Comparison of ENCODE assay signal across 12 mouse cellular contexts in the genomic region with DNA sequence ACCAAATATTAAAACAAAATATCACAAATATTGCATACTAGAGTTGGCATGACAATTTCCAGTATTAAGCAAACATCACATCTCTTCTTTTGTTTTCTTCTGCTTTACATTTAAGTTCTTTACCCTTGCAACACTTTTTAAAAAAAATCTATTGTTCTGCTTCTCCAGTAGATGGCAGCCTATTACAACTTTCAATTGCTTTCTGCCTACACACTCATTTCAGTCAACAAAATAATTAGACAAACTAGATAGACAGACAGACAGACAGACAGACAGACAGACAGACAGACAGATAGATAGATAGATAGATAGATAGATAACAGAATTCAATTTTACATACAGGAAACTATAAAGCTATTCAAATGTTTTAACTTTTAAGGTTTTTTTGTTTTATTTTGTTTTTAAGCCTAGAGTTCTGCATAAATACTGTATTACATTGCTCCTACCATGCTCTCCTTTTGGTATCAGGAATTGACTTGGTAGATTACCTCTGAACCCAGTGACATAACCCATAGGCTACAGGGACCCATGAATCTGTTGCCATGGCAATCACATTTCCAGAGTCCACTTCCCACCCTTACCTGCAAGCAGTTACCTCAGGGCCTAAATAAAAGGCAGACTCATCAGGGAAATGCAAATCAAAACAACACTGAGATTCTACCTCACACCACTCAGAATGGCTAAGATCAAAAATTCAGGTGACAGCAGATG. TPM values are rescaled to one million over a fixed set of nuclear protein-coding genes. Genes with fewer than 3 reads are reported as not detected.
DNase-seq lines count a peak whose midpoint lies in the region; ATAC-seq and TF ChIP-seq lines count a peak whose summit lies in the region.
"Had no signal": no experiment of that assay in that cellular context is flagged by ENCODE, and none has a peak within 500 bp of the region (broad histone marks: within the 10 kb centered on the region; RNA-seq: fewer than 3 reads in every experiment).

No protein-coding gene starts in this region.

- no peak for TF ChIP-seq EP300 in CH12.LX (IDR thresholded peaks at IDR 0.05; ENCODE audit: low read length)

- no peak overlapping the region for H3K9ac ChIP-seq in CH12.LX (ENCODE audit: insufficient read depth, low read depth)
- H3K9ac ChIP-seq: lung, embryonic 15.5 days had no signal

- no peak overlapping the region for H3K27ac ChIP-seq in kidney, adult 2 months (ENCODE audit: insufficient read depth, low read depth, low read length)
- H3K27ac ChIP-seq in CH12.LX (ENCODE audit: insufficient read depth, low read depth): no peak overlapping the region
- H3K27ac ChIP-seq: lung, embryonic 15.5 days had no signal

- no peak for DNase-seq in kidney, adult 2 months
- DNase-seq in kidney, postnatal 14 days: no peak
- DNase-seq in 3T3-L1 (ENCODE audit: low read depth, low spot score): peak; percentile 42
- DNase-seq in CH12.LX (ENCODE audit: extremely low read depth): peak; percentile 41
- DNase-seq in embryo, embryonic 9.5 days (ENCODE audit: extremely low spot score): peak; percentile 29
- DNase-seq in urinary bladder, postnatal 4 days (ENCODE audit: low spot score in 2 of 2): no peak
- DNase-seq in adrenal gland, adult 8-10 months: no peak
- DNase-seq: cerebellum, adult 9-11 months had no signal

- no peaks in the 10 kb centered on the region for H3K36me3 ChIP-seq in kidney, adult 2 months (ENCODE audit: control insufficient read depth, insufficient read depth, low read length)
- no peaks in the 10 kb centered on the region for H3K36me3 ChIP-seq in CH12.LX (replicated peaks in 1 of 2; ENCODE audit: control insufficient read depth in 1 of 2, insufficient read depth in 1 of 2, low read length in 1 of 2)
- H3K36me3 ChIP-seq: lung, embryonic 15.5 days had no signal

- no peaks in the 10 kb centered on the region for H3K4me1 ChIP-seq in kidney, adult 2 months (ENCODE audit: control insufficient read depth, insufficient read depth, low read length)
- H3K4me1 ChIP-seq in CH12.LX (ENCODE audit: control insufficient read depth in 1 of 2, insufficient read depth in 2 of 2): no peaks in the 10 kb centered on the region
- H3K4me1 ChIP-seq: lung, embryonic 15.5 days had no signal

- ATAC-seq in CD4-positive, CD25-positive, alpha-beta regulatory T cell, adult 4 months: no peak
- ATAC-seq: activated CD4-positive, CD25-positive, alpha-beta regulatory T cell, adult 4 months had no signal

- no peak overlapping the region for H3K4me3 ChIP-seq in kidney, adult 2 months (ENCODE audit: insufficient read depth, low read depth, low read length)
- no peak overlapping the region for H3K4me3 ChIP-seq in CH12.LX (replicated peaks in 1 of 3; ENCODE audit: low read depth in 2 of 3, low read length in 2 of 3, poor library complexity in 1 of 3)
- H3K4me3 ChIP-seq: lung, embryonic 15.5 days had no signal

- no peak overlapping the region for H3K4me2 ChIP-seq in CH12.LX (ENCODE audit: insufficient read depth, low read depth, poor library complexity, severe bottlenecking)
- H3K4me2 ChIP-seq: lung, embryonic 15.5 days had no signal

- in situ Hi-C loops in CH12.LX (cut with MboI; ENCODE audit: low pct_ligation_motif_present, low pct_unique_long_range_greater_than_20kb, low sequenced_read_pairs): loop anchor here (25.0 kb wide), 1 partner anchor 201 kb away; no protein-coding TSS in a partner anchor

- dilution Hi-C loops in CH12.LX (cut with MboI; ENCODE audit: extremely low pct_ligation_motif_present, extremely low pct_unique_long_range_greater_than_20kb, low sequenced_read_pairs): no loop called here

- H3K79me2 ChIP-seq in CH12.LX (replicated peaks; ENCODE audit: control insufficient read depth, extremely low read depth, insufficient read depth, poor library complexity, severe bottlenecking): no peaks in the 10 kb centered on the region

- TF ChIP-seq CTCF in kidney, adult 2 months (conservative IDR thresholded peaks at IDR 0.05; ENCODE audit: insufficient read depth, insufficient read length, low read depth, low read length): 0 out of 2 replicates have a peak, but pooled peaks have one; percentile 9
- peak in 1 of 2 experiments; percentile 81; a peak in 3 of 4 replicates for TF ChIP-seq CTCF in CH12.LX (conservative IDR thresholded peaks at IDR 0.05 in 1 of 2, IDR thresholded peaks at IDR 0.05 in 1 of 2; ENCODE audit: low read depth in 2 of 2, low read length in 2 of 2)

- H3K27me3 ChIP-seq in kidney, adult 2 months (replicated peaks; ENCODE audit: control insufficient read depth, insufficient read depth, low read length): no peaks in the 10 kb centered on the region
- no peaks in the 10 kb centered on the region for H3K27me3 ChIP-seq in CH12.LX (replicated peaks)
- H3K27me3 ChIP-seq: lung, embryonic 15.5 days had no signal

- TF ChIP-seq POLR2A in kidney, adult 2 months (IDR thresholded peaks at IDR 0.05; ENCODE audit: low read depth, low read length): no peak
- no peak for TF ChIP-seq POLR2A in CH12.LX (IDR thresholded peaks at IDR 0.05; ENCODE audit: low read depth, low read length)

- peak; percentile 87 for TF ChIP-seq RAD21 in CH12.LX (IDR thresholded peaks at IDR 0.05; ENCODE audit: low read depth, low read length)

- H3K9me3 ChIP-seq in CH12.LX (replicated peaks; ENCODE audit: low read length): no peaks in the 10 kb centered on the region
- H3K9me3 ChIP-seq: lung, embryonic 15.5 days had no signal

TF ChIP-seq in CH12.LX, 34 proteins besides CTCF, POLR2A, EP300 and RAD21:
- TF ChIP-seq SMC3 (IDR thresholded peaks at IDR 0.05; ENCODE audit: low read depth, low read length) (peak; percentile 62), JUN (IDR thresholded peaks at IDR 0.05; ENCODE audit: insufficient read depth, low read depth, low read length) (no peak), MYC (IDR thresholded peaks at IDR 0.05; ENCODE audit: low read depth, low read length) (no peak), CHD2 (IDR thresholded peaks at IDR 0.05; ENCODE audit: low read length) (no peak), GABPA (IDR thresholded peaks at IDR 0.05; ENCODE audit: insufficient replicate concordance, low read depth, low read length) (no peak), JUND (conservative IDR thresholded peaks at IDR 0.05; ENCODE audit: low read depth, low read length) (peak; percentile 59), USF2 (conservative IDR thresholded peaks at IDR 0.05; ENCODE audit: low read depth, low read length) (no peak), NRF1 (IDR thresholded peaks at IDR 0.05; ENCODE audit: low read depth, low read length) (no peak), CHD1 (IDR thresholded peaks at IDR 0.05; ENCODE audit: low read depth, low read length) (no peak), ZNF384 (IDR thresholded peaks at IDR 0.05; ENCODE audit: low read depth, low read length) (peak; percentile 81), HCFC1 (IDR thresholded peaks at IDR 0.05; ENCODE audit: low read depth, low read length) (no peak), ZMIZ1 (IDR thresholded peaks at IDR 0.05; ENCODE audit: low read depth, low read length) (no peak), TCF12 (IDR thresholded peaks at IDR 0.05; ENCODE audit: low read depth, low read length) (no peak), MAZ (IDR thresholded peaks at IDR 0.05; ENCODE audit: low read depth, low read length) (no peak)

RNA-seq across cellular contexts. Expression of gene Ccdc85a, which starts 26.8 kb away (rescaled TPM):
- 0.98 and 1.0 TPM in 2 replicates for polyA plus RNA-seq in kidney, adult 2 months (2012; rRNA removed)
- not detected in 2 replicates for total RNA-seq in CH12.LX (2012; rRNA removed)
- not detected in 2 replicates for total RNA-seq in CH12.LX (2014; rRNA removed)
- polyA plus RNA-seq in CH12.LX (2012; ENCODE audit: insufficient read length, low read depth): not detected in 2 replicates
- total RNA-seq in adrenal gland, adult 8-10 months (2022): 1 to 10 TPM; 3.0 to 9.4 (median 5.9) TPM
- not detected for polyA plus RNA-seq in CD4-positive, CD25-positive, alpha-beta regulatory T cell, adult 4 months (2017; shearing (Covaris generic))
- total RNA-seq: hematopoietic stem cell, adult 5-6 weeks had no signal
- polyA plus RNA-seq: activated CD4-positive, CD25-positive, alpha-beta regulatory T cell, adult 4 months had no signal

Comparison
In these comparisons a context has a peak if more than half of its experiments do, and no peak if none do; other contexts are left out.
1. DNase-seq: peak in 3T3-L1 (single experiment), CH12.LX (single experiment) and embryo, embryonic 9.5 days (single experiment); none in kidney, adult 2 months (single experiment), kidney, postnatal 14 days (single experiment), urinary bladder, postnatal 4 days (0 of 2) and adrenal gland, adult 8-10 months (single experiment).